Mouse (Mus musculus): ENCODE results near the gene Rasa1. TPM values are rescaled to one million over a fixed set of nuclear protein-coding genes. Genes with fewer than 3 reads are reported as not detected.

The Rasa1 gene
- polyA plus RNA-seq, 1 experiment from 2014 or later, result 65.0 TPM

DNA sequence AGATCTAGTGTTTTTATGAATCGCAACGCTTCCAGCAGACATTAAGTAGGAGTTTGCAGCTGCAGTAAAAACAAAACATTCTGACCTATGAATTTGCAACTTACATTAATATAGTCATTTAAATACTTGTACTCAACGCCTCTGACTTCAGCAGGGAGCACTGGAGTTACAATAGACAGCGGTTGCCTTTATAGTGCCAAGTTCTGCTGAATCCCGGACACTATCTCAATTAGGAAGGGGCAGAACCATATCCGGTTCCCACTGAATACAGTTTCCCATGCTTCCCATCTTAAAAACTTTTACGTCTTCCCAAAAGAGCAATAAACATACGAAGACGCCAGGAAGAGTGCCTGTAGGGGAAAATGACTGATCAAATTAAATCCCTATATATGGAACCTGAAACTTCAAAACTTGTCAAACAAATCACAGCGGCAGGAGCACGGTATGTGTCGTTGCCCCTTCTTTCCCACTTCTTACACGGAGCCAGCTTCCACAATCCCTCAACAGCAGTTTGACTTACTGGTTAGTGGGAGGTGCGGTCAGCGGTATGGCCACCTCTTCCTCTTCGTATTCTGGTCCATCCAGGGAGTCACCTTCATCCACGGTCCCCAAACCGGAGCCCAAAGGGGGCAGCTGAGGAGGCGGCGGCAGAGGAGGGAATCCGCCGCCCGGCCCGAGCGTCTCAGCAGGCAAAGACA lies 905 bp downstream of the Rasa1 start:
- TF ChIP-seq CTCF (IDR thresholded peaks at IDR 0.05; ENCODE audit: low read depth), result no peak
- H3K4me1 ChIP-seq (ENCODE audit: insufficient read depth), result no peaks in the 10 kb centered on the region; the same call in 1 of the 2 replicates
- H3K4me3 ChIP-seq (ENCODE audit: low read depth, low read length), result peak overlapping the region; percentile 94
- no peaks in the 10 kb centered on the region for H3K36me3 ChIP-seq (ENCODE audit: insufficient read depth)
- no peaks in the 10 kb centered on the region for H3K9me3 ChIP-seq (ENCODE audit: low read depth, low read length)
- H3K27ac ChIP-seq (ENCODE audit: low read depth), result peak overlapping the region; percentile 99
- H3K9ac ChIP-seq, result peak overlapping the region; percentile 93
- ATAC-seq (ENCODE audit: insufficient read depth) (peak; percentile 0; the same call in 1 of the 2 replicates), DNase-seq (peak; percentile 70)
- WGBS, result 1% methylated on average over 25 of the region's 25 CpGs
- no peaks in the 10 kb centered on the region for H3K27me3 ChIP-seq (ENCODE audit: insufficient read depth, low read length)
- peak overlapping the region; percentile 68 for H3K4me2 ChIP-seq

DNA sequence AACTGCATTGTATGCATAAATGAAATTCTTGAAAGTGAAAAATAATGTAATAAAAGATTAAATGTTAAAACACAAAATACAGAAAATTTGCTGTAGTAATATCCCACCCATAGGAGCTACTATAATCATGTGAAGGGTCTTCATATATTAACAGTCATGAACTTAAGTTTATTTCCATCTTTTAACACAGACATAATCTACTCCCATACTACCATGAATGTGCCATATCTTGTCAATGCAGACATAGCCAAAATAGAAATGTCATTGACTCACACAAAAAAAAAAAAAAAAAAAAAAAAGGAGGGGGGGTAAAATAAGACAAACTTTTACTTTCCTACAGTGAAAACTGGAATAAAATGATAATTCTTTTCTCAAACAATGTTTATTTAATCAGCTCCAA lies 6.3 kb downstream of the Rasa1 start:
- Histone ChIP-seq H3K9ac (no peak overlapping the region), H3K9me3 (ENCODE audit: low read depth, low read length) (no peaks in the 10 kb centered on the region), H3K4me3 (ENCODE audit: low read depth, low read length) (no peak overlapping the region), H3K36me3 (ENCODE audit: insufficient read depth) (no peaks in the 10 kb centered on the region), H3K27me3 (ENCODE audit: insufficient read depth, low read length) (no peaks in the 10 kb centered on the region), H3K27ac (ENCODE audit: low read depth) (no peak overlapping the region), H3K4me2 (no peak overlapping the region), H3K4me1 (ENCODE audit: insufficient read depth) (no peaks in the 10 kb centered on the region; the same call in 1 of the 2 replicates)
- no peak for TF ChIP-seq CTCF (IDR thresholded peaks at IDR 0.05; ENCODE audit: low read depth)
- ATAC-seq (ENCODE audit: insufficient read depth) (no peak), DNase-seq (no peak)

DNA sequence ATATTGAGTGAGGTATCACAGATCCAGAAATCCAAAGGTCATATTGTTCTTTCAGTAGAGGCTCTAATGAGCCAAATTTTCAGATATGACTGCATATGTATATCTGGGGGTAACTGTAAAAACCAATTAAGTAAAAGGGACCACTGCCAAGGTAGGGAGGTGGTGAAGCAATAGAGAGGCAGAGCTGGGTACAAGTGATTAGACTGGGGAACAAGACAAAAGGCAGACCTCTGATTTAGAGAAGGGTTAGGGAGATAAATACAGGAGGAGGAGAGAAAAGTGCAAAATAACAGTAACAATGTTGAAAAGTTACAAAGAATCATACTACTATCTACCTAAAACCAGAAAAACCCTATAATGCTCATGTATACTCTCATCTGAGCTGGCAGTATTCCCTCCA lies 10.0 kb downstream of the Rasa1 start:
- Histone ChIP-seq H3K4me1 (ENCODE audit: insufficient read depth) (no peaks in the 10 kb centered on the region), H3K4me3 (ENCODE audit: low read depth, low read length) (no peak overlapping the region), H3K4me2 (no peak overlapping the region), H3K27ac (ENCODE audit: low read depth) (no peak overlapping the region), H3K9ac (no peak overlapping the region), H3K9me3 (ENCODE audit: low read depth, low read length) (no peaks in the 10 kb centered on the region), H3K36me3 (ENCODE audit: insufficient read depth) (no peaks in the 10 kb centered on the region), H3K27me3 (ENCODE audit: insufficient read depth, low read length) (no peaks in the 10 kb centered on the region)
- DNase-seq (no peak), ATAC-seq (ENCODE audit: insufficient read depth) (no peak)
- no peak for TF ChIP-seq CTCF (IDR thresholded peaks at IDR 0.05; ENCODE audit: low read depth)

DNA sequence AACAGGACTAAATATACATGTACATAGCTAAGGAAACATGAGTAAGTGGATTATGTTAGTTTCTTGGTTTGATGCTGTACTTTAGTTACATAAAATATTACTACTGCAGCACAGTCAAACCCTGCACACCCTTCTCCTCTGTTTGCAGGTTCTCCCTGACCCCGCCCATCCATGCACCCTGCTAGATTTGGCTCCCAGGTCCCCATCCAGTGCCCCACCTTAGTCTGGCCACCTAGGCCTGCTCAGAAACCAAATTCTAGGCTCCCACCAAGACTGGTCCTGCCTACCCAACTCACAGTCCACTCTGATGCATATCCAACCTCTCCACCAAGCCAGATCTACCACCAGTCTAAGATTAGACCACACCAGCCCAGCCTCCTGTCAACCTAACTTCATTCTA lies 14.4 kb downstream of the Rasa1 start:
- H3K27me3 ChIP-seq (ENCODE audit: insufficient read depth, low read length), result no peaks in the 10 kb centered on the region
- no peak for TF ChIP-seq CTCF (IDR thresholded peaks at IDR 0.05; ENCODE audit: low read depth)
- no peak for ATAC-seq (ENCODE audit: insufficient read depth)
- no peaks in the 10 kb centered on the region for H3K4me1 ChIP-seq (ENCODE audit: insufficient read depth)
- no peak for DNase-seq
- no peak overlapping the region for H3K27ac ChIP-seq (ENCODE audit: low read depth)
- H3K36me3 ChIP-seq (ENCODE audit: insufficient read depth), result no peaks in the 10 kb centered on the region
- H3K4me3 ChIP-seq (ENCODE audit: low read depth, low read length), result no peak overlapping the region
- 94% methylated on average over 1 of the region's 1 CpGs for WGBS
- H3K9ac ChIP-seq, result no peak overlapping the region
- H3K4me2 ChIP-seq, result no peak overlapping the region
- no peaks in the 10 kb centered on the region for H3K9me3 ChIP-seq (ENCODE audit: low read depth, low read length)

DNA sequence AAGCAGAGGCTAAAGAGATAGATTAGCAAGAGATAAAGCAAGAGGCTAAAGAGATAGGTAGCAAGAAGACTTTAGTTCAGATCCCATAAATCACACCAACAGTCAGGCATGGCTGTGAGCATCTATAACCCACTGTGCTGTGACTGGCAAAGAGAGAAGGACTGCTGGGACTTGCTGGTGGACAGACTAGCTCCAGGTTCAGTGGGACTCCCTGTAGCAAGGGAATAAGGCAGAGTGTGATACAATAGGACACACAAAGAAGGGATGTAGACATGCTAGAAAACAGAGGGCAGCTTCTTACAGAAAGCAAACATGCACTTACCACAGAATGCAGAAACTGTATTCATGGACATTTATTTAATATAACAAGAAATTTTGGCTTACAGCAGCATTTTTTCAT lies 15.1 kb downstream of the Rasa1 start:
- no peak overlapping the region for H3K9ac ChIP-seq
- no peak for DNase-seq
- no peak overlapping the region for H3K4me3 ChIP-seq (ENCODE audit: low read depth, low read length)
- H3K9me3 ChIP-seq (ENCODE audit: low read depth, low read length), result no peaks in the 10 kb centered on the region
- no peaks in the 10 kb centered on the region for H3K36me3 ChIP-seq (ENCODE audit: insufficient read depth)
- no peak for ATAC-seq (ENCODE audit: insufficient read depth)
- H3K4me1 ChIP-seq (ENCODE audit: insufficient read depth), result no peaks in the 10 kb centered on the region
- no peak overlapping the region for H3K4me2 ChIP-seq
- no peaks in the 10 kb centered on the region for H3K27me3 ChIP-seq (ENCODE audit: insufficient read depth, low read length)
- no peak overlapping the region for H3K27ac ChIP-seq (ENCODE audit: low read depth)
- no peak for TF ChIP-seq CTCF (IDR thresholded peaks at IDR 0.05; ENCODE audit: low read depth)

DNA sequence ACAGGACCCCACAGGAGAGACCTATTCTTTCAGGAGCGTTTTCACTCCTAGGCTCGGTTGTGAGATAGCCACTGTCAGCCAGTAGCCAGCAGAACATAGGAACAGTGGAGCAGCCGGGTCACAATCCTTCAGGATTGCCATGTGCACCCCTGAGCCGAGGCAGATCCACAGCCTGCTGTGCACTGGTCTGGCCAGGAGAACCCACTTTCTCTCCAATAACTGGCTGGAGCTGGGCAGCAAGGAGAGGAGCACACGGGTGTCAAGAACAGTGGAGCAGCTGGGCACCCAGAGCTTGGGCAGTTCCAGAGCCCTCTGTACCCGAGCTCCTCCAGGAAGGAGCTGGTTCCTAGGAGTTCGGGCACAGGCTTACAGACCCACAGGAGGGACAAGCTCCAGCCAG lies 50.2 kb downstream of the Rasa1 start:
- no peak for DNase-seq
- no peak for TF ChIP-seq CTCF (IDR thresholded peaks at IDR 0.05; ENCODE audit: low read depth)
- peaks cover 15% of the 10 kb centered on the region; the same call in 1 of the 2 replicates for H3K36me3 ChIP-seq (ENCODE audit: insufficient read depth)
- WGBS, result 81% methylated on average over 7 of the region's 7 CpGs
- H3K4me2 ChIP-seq, result no peak overlapping the region
- H3K4me3 ChIP-seq (ENCODE audit: low read depth, low read length), result no peak overlapping the region
- no peaks in the 10 kb centered on the region for H3K9me3 ChIP-seq (ENCODE audit: low read depth, low read length)
- no peaks in the 10 kb centered on the region for H3K4me1 ChIP-seq (ENCODE audit: insufficient read depth)
- no peak for ATAC-seq (ENCODE audit: insufficient read depth)
- H3K9ac ChIP-seq, result no peak overlapping the region
- no peak overlapping the region for H3K27ac ChIP-seq (ENCODE audit: low read depth)
- H3K27me3 ChIP-seq (ENCODE audit: insufficient read depth, low read length), result no peaks in the 10 kb centered on the region

DNA sequence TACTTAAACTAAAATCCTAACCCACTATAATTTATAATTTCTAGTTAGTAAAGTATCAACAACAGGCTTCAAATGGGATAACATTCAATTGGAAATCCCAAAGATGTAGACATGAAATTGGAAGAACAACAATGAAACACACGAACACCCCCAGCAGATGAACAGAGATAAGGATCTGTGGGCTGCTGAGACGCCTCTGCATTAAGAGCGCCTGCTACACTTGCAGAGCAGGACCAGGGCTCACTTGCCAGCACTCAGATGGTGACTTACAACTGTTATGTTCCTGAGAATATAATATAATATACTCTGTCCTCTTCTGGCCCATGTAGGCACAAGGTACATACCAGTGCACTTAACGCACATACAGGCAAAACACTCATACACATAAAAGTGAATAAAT lies 70.3 kb downstream of the Rasa1 start:
- peaks cover 50% of the 10 kb centered on the region for H3K36me3 ChIP-seq (ENCODE audit: insufficient read depth)
- H3K27ac ChIP-seq (ENCODE audit: low read depth), result no peak overlapping the region
- TF ChIP-seq CTCF (IDR thresholded peaks at IDR 0.05; ENCODE audit: low read depth), result no peak
- no peaks in the 10 kb centered on the region for H3K27me3 ChIP-seq (ENCODE audit: insufficient read depth, low read length)
- WGBS, result 69% methylated on average over 4 of the region's 4 CpGs
- DNase-seq (no peak), ATAC-seq (ENCODE audit: insufficient read depth) (no peak)
- H3K4me1 ChIP-seq (ENCODE audit: insufficient read depth), result no peaks in the 10 kb centered on the region
- H3K4me3 ChIP-seq (ENCODE audit: low read depth, low read length), result no peak overlapping the region
- no peak overlapping the region for H3K9ac ChIP-seq
- no peak overlapping the region for H3K4me2 ChIP-seq
- H3K9me3 ChIP-seq (ENCODE audit: low read depth, low read length), result no peaks in the 10 kb centered on the region

Measured in lung, embryonic 14.5 days (tissue).